Mouse (Mus musculus): ENCODE results near the gene Dennd4c. TPM values are rescaled to one million over a fixed set of nuclear protein-coding genes. Genes with fewer than 3 reads are reported as not detected.

The Dennd4c gene
- polyA plus RNA-seq, 1 experiment from 2014 or later, result 3.9 TPM

- Histone ChIP-seq H3K4me3 (replicated peaks) (no peak overlapping the region), H3K36me3 (no peaks in the 10 kb centered on the region), H3K4me1 (no peaks in the 10 kb centered on the region), H3K27ac (replicated peaks) (no peak overlapping the region), H3K4me2 (no peak overlapping the region), H3K9ac (replicated peaks) (no peak overlapping the region), H3K27me3 (replicated peaks) (no peaks in the 10 kb centered on the region), H3K9me3 (replicated peaks) (no peaks in the 10 kb centered on the region)
- ATAC-seq (ENCODE audit: low FRiP score), result no peak
- 64% methylated on average over 14 of the region's 14 CpGs for WGBS
Measured at GRCm38 (mm10) chr4:86898791-86899474, 150.6 kb downstream of the Dennd4c start.

Other genes with a start within 250 kb of the Dennd4c start
- gene Saxo1, start 190.2 kb upstream of the Dennd4c start, polyA plus RNA-seq (2015; fragmentation: Nextera tagmentation; extraction: Ambion mirVana), result not detected in 2 replicates
- gene Rraga, start 172.9 kb upstream of the Dennd4c start, polyA plus RNA-seq (2015; fragmentation: Nextera tagmentation; extraction: Ambion mirVana), result 127 and 148 TPM in 2 replicates
- gene Haus6, start 136.5 kb upstream of the Dennd4c start, polyA plus RNA-seq (2015; fragmentation: Nextera tagmentation; extraction: Ambion mirVana), result 5.9 and 8.5 TPM in 2 replicates
- 40.0 and 53.9 TPM in 2 replicates for gene Plin2, start 78.5 kb upstream of the Dennd4c start, polyA plus RNA-seq (2015; fragmentation: Nextera tagmentation; extraction: Ambion mirVana)
- gene Rps6, start 108.9 kb downstream of the Dennd4c start, polyA plus RNA-seq (2015; fragmentation: Nextera tagmentation; extraction: Ambion mirVana), result 338 and 471 TPM in 2 replicates
- gene Acer2, start 125.8 kb downstream of the Dennd4c start, polyA plus RNA-seq (2015; fragmentation: Nextera tagmentation; extraction: Ambion mirVana), result 18.1 and 18.7 TPM in 2 replicates